Mouse (Mus musculus) lung, adult 2 months (tissue): ENCODE measurements around the gene Adcy4. TPM values are rescaled to one million over a fixed set of nuclear protein-coding genes. Genes with fewer than 3 reads are reported as not detected.

Experiments
- DNase-seq: peaks from one replicate; pipeline ENCODE4 v3.0.0; 2022
- H3K4me1 ChIP-seq: fragments of 200-500 bp; 2 replicates; pipeline ENCODE4 v1.6.1; 2011; ENCODE audit warnings: low read length; ENCODE audit not compliant: control insufficient read depth, insufficient read depth
- H3K4me3 ChIP-seq: fragments of 200-500 bp; replicated peaks from 2 replicates; pipeline ENCODE3; 2011; ENCODE audit warnings: low read depth, mild to moderate bottlenecking, control low read depth, low read length; ENCODE audit errors: extremely low read depth
- CTCF ChIP-seq: fragments of 200-500 bp; IDR thresholded peaks from 2 replicates; pipeline ENCODE4 v1.5.1; 2011; ENCODE audit warnings: mild to moderate bottlenecking, low read length, control low read depth; ENCODE audit not compliant: insufficient read depth
- POLR2A ChIP-seq: fragments of 200-500 bp; IDR thresholded peaks from 2 replicates; pipeline ENCODE4 v1.6.1; 2011; ENCODE audit warnings: low read depth, mild to moderate bottlenecking, control low read depth, low read length, borderline replicate concordance; ENCODE audit errors: extremely low read depth
- WGBS: fragments of 180-500 bp; shearing (Covaris S2); methylation state at CpG from one replicate; pipeline ENCODE4 v1.1.7; 2018; 5-methylcytosine and 5-hydroxymethylcytosine counted together
- polyA plus RNA-seq: library from polyadenylated mRNA; depleted of rRNA; stranded (reverse); fragments of >200 nt; gene quantifications from 2 replicates; pipeline ENCODE4 v1.2.3, GENCODE M21; 2012; rRNA removed

Adcy4 gene
- polyA plus RNA-seq, 1 experiment, result 157 TPM

DNA sequence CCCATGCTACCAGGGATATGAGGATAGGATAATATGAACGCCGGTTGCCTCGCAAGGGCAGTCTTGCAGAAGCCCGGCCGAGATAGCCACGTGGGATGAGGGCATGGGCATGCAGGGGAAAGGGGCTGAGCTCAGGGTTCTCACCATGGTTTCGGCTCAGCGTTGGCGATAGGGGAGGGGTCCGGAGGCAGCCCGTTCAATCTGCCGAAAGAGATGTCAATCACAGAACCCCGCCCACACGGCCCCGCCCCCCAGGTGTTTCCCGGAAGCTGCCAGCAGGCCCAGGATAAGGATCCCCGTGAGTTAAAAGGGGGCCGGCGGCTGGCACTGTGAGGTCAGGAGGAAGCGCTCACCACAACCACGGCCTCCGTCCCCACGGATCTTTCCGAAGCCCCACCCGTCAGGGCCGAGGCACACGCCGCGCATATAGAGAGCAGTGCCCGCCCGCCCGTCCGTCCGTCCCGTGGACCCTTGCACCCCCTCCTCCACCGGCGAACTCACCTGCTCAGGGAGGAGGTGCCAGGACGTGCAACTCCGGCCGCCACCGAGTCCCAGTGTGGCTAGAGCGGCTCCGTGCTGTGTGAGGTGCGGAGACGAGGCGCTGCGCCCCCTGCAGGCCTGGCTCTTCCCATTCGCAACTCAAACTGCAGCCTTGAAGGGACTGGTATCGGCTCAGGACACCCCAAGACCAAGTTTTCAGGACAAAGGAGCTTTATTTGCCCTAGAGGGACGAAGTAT is 62.0 kb downstream of the Adcy4 start, which contains the start of gene Rabggta:
Gene Rabggta (minus strand): TSS at position 564 of the 738 bp plus-strand sequence.
- peak within 1 kb of the TSS; percentile 92 for H3K4me3 ChIP-seq
- DNase-seq, result peak; percentile 89
- under 1% methylated on average over 50 of the region's 50 CpGs for WGBS
- TF ChIP-seq CTCF, result peak; percentile 85
- TF ChIP-seq POLR2A, result peak; percentile 53; the same call in 1 of the 2 replicates
- H3K4me1 ChIP-seq, result peaks cover 4% of the 10 kb centered on the region

GRCm38 (mm10) chr14:55721076-55721475 is 62.8 kb downstream of the Adcy4 start:
- no peak for DNase-seq
- Histone ChIP-seq H3K4me3 (no peak overlapping the region), H3K4me1 (peaks cover 4% of the 10 kb centered on the region)
- 82% methylated on average over 6 of the region's 6 CpGs for WGBS
- TF ChIP-seq CTCF (no peak), POLR2A (no peak)

- 93% methylated on average over 12 of the region's 12 CpGs for WGBS
- TF ChIP-seq POLR2A (no peak), CTCF (no peak)
- no peak overlapping the region for H3K4me3 ChIP-seq
- DNase-seq, result no peak
- H3K4me1 ChIP-seq, result peaks cover 4% of the 10 kb centered on the region
Measured at GRCm38 (mm10) chr14:55720666-55721065, 63.2 kb downstream of the Adcy4 start.

DNA sequence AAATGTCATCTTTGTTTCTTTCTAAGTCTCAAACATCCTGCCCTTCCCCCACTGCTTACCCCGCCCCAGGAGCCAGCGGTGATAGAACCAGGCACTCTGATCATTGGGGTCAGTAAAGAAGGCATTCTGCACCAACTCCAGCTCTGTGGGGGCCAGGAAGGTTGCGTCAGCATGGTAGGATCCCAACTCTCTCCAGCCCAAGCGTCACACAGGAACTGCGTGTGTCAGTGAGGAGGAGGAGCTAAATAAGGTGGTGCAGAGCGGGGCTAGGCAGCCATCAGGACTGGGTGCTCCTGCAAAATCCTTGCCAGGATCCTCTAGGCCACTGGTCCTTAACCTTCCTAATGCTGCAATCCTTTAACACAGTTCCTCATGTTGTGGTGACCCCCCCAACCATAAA is 64.2 kb downstream of the Adcy4 start:
- Histone ChIP-seq H3K4me3 (no peak overlapping the region), H3K4me1 (peaks cover 1% of the 10 kb centered on the region)
- 83% methylated on average over 6 of the region's 6 CpGs for WGBS
- no peak for TF ChIP-seq CTCF
- TF ChIP-seq POLR2A, result no peak
- no peak for DNase-seq

Other genes with a start within 250 kb of the Adcy4 start
- 31.6 and 34.1 TPM in 2 replicates for gene Pck2, start 243.8 kb downstream of the Adcy4 start, polyA plus RNA-seq
- 96.0 and 124 TPM in 2 replicates for gene Dcaf11, start 224.1 kb downstream of the Adcy4 start, polyA plus RNA-seq
- 0.60 and 1.8 TPM in 2 replicates for gene A730061H03Rik, start 223.7 kb downstream of the Adcy4 start, polyA plus RNA-seq
- gene Fitm1, start 208.5 kb downstream of the Adcy4 start, polyA plus RNA-seq, result 5.1 and 17.5 TPM in 2 replicates
- gene Psme1, start 206.0 kb downstream of the Adcy4 start, polyA plus RNA-seq, result 82.8 and 98.6 TPM in 2 replicates
- gene Emc9, start 198.8 kb downstream of the Adcy4 start, polyA plus RNA-seq, result 20.7 and 20.8 TPM in 2 replicates
- gene Psme2, start 193.0 kb downstream of the Adcy4 start, polyA plus RNA-seq, result 45.0 and 60.5 TPM in 2 replicates
- gene Rnf31, start 192.4 kb downstream of the Adcy4 start, polyA plus RNA-seq, result 37.7 and 42.8 TPM in 2 replicates
- gene Irf9, start 180.5 kb downstream of the Adcy4 start, polyA plus RNA-seq, result 77.3 and 82.6 TPM in 2 replicates
- gene Rec8, start 166.1 kb downstream of the Adcy4 start, polyA plus RNA-seq, result 6.0 and 9.7 TPM in 2 replicates
- gene Ipo4, start 148.1 kb downstream of the Adcy4 start, polyA plus RNA-seq, result 52.7 and 83.9 TPM in 2 replicates
- 6.0 and 9.5 TPM in 2 replicates for gene Gm49378, start 146.2 kb downstream of the Adcy4 start, polyA plus RNA-seq
- gene Tm9sf1, start 140.3 kb downstream of the Adcy4 start, polyA plus RNA-seq, result 81.4 and 91.7 TPM in 2 replicates
- gene Tssk4, start 133.9 kb downstream of the Adcy4 start, polyA plus RNA-seq, result 0.70 and 1.0 TPM in 2 replicates
- gene Mdp1, start 123.6 kb downstream of the Adcy4 start, polyA plus RNA-seq, result 15.1 and 20.4 TPM in 2 replicates
- gene Gmpr2, start 112.2 kb downstream of the Adcy4 start, polyA plus RNA-seq, result 11.8 and 18.7 TPM in 2 replicates
- 170 and 270 TPM in 2 replicates for gene Nedd8, start 112.0 kb downstream of the Adcy4 start, polyA plus RNA-seq
- gene Tinf2, start 102.3 kb downstream of the Adcy4 start, polyA plus RNA-seq, result 11.9 and 14.8 TPM in 2 replicates
- 3.4 and 30.7 TPM in 2 replicates for gene Tgm1, start 70.2 kb downstream of the Adcy4 start, polyA plus RNA-seq
- gene Rabggta, start 61.8 kb downstream of the Adcy4 start, polyA plus RNA-seq, result 42.0 and 57.3 TPM in 2 replicates
- 69.2 and 89.0 TPM in 2 replicates for gene Dhrs1, start 38.4 kb downstream of the Adcy4 start, polyA plus RNA-seq
- 12.7 and 16.8 TPM in 2 replicates for gene Nop9, start 38.4 kb downstream of the Adcy4 start, polyA plus RNA-seq
- 3.8 and 4.0 TPM in 2 replicates for gene Cideb, start 25.6 kb downstream of the Adcy4 start, polyA plus RNA-seq
- 1.1 and 2.6 TPM in 2 replicates for gene Ltb4r2, start 22.7 kb downstream of the Adcy4 start, polyA plus RNA-seq
- gene Ltb4r1, start 18.1 kb downstream of the Adcy4 start, polyA plus RNA-seq, result 6.5 and 7.1 TPM in 2 replicates
- gene Ripk3, start 4.8 kb upstream of the Adcy4 start, polyA plus RNA-seq, result 7.5 and 10.0 TPM in 2 replicates
- gene Nfatc4, start 39.0 kb upstream of the Adcy4 start, polyA plus RNA-seq, result 26.4 and 27.3 TPM in 2 replicates
- gene Nynrin, start 69.9 kb upstream of the Adcy4 start, polyA plus RNA-seq, result 9.4 and 12.4 TPM in 2 replicates
- gene Cbln3, start 100.3 kb upstream of the Adcy4 start, polyA plus RNA-seq, result 0.15 and 0.34 TPM in 2 replicates
- gene Khnyn, start 100.9 kb upstream of the Adcy4 start, polyA plus RNA-seq, result 20.3 and 24.2 TPM in 2 replicates
- 37.6 and 51.9 TPM in 2 replicates for gene Sdr39u1, start 116.2 kb upstream of the Adcy4 start, polyA plus RNA-seq
- gene Cma1, start 160.6 kb upstream of the Adcy4 start, polyA plus RNA-seq, result 1.8 and 1.9 TPM in 2 replicates
- gene Cma2, start 166.9 kb upstream of the Adcy4 start, polyA plus RNA-seq, result not detected in 2 replicates
- gene Mcpt1, start 233.9 kb upstream of the Adcy4 start, polyA plus RNA-seq, result not detected in 2 replicates
- not detected in 2 replicates for gene Mcpt9, start 246.4 kb upstream of the Adcy4 start, polyA plus RNA-seq